ENCODE assay signal across 1 mouse cellular context in the genomic region with DNA sequence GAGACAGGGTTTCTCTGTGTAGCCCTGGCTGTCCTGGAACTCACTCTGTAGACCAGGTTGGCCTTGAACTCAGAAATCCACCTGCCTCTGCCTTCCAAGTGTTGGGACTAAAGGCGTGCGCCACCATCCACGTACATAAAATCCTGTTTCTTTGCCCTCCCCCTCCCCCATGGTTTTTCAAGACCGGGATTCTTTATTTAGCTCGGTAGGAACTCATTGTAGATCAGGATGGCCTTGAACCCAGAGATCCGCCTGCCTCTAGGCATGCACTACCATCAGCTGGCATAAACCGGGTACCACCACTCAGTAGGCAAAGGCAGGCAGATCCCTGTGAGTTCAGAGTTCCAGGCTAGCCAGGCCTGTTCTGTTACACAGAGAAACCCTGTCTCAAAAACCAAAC.
TF ChIP-seq lines count a peak whose summit lies in the region.

No protein-coding gene starts in this region.

TF ChIP-seq in MEL, 35 proteins besides CTCF, POLR2A, EP300 and RAD21:
- TF ChIP-seq ZNF384 (IDR thresholded peaks at IDR 0.05; ENCODE audit: low read depth, low read length) (0 out of 2 replicates have a peak, but pooled peaks have one; percentile 65), GATA1 (IDR thresholded peaks at IDR 0.05; ENCODE audit: low read depth, low read length) (no peak)
TF ChIP-seq in MEL: peak in this region for 1.
